Comparison of ENCODE assay signal across 9 mouse cellular contexts in genomic region chr5:114371331-114371730, GRCm38 (mm10). TPM values are rescaled to one million over a fixed set of nuclear protein-coding genes. Genes with fewer than 3 reads are reported as not detected.
DNase-seq lines count a peak whose midpoint lies in the region; ATAC-seq and TF ChIP-seq lines count a peak whose summit lies in the region.
"Had no signal": no experiment of that assay in that cellular context is flagged by ENCODE, and none has a peak within 500 bp of the region (broad histone marks: within the 10 kb centered on the region; RNA-seq: fewer than 3 reads in every experiment).

No protein-coding gene starts in this region.

- H3K27me3 ChIP-seq in heart, adult 2 months (ENCODE audit: control insufficient read depth, insufficient read depth, low read length): no peaks in the 10 kb centered on the region
- H3K27me3 ChIP-seq in liver, embryonic 14.5 days (ENCODE audit: control insufficient read depth, insufficient read depth, low read length): no peaks in the 10 kb centered on the region
- no peaks in the 10 kb centered on the region for H3K27me3 ChIP-seq in midbrain, embryonic 11.5 days (ENCODE audit: control insufficient read depth, insufficient read depth, low read length)

- peak overlapping the region; percentile 53 for H3K4me2 ChIP-seq in liver, embryonic 14.5 days (ENCODE audit: low read depth)
- H3K4me2 ChIP-seq in midbrain, embryonic 11.5 days: no peak overlapping the region

- peak; percentile 52 for ATAC-seq in granulocyte monocyte progenitor cell, adult 5-6 weeks (replicated peaks; ENCODE audit: poor library complexity, severe bottlenecking)
- peak; percentile 74 for ATAC-seq in liver, embryonic 14.5 days (ENCODE audit: insufficient read depth)
- no peak for ATAC-seq in midbrain, embryonic 11.5 days (ENCODE audit: low FRiP score)

- peaks cover 9% of the 10 kb centered on the region for H3K36me3 ChIP-seq in heart, adult 2 months (ENCODE audit: control insufficient read depth, insufficient read depth, low read length)
- peaks cover 19% of the 10 kb centered on the region for H3K36me3 ChIP-seq in liver, embryonic 14.5 days (replicated peaks; ENCODE audit: control insufficient read depth, insufficient read depth, low read depth)
- H3K36me3 ChIP-seq in midbrain, embryonic 11.5 days (ENCODE audit: control insufficient read depth, insufficient read depth, low read length): peaks cover 22% of the 10 kb centered on the region

- no peaks in the 10 kb centered on the region; the same call in none of the 2 replicates for H3K79me2 ChIP-seq in heart, adult 2 months (replicated peaks; ENCODE audit: control insufficient read depth, insufficient read depth, low read length)

- peaks cover 47% of the 10 kb centered on the region for H3K4me1 ChIP-seq in heart, adult 2 months (ENCODE audit: control insufficient read depth, insufficient read depth, low read length)
- H3K4me1 ChIP-seq in liver, embryonic 14.5 days (replicated peaks; ENCODE audit: control insufficient read depth in 2 of 2, insufficient read depth in 2 of 2, low read length in 1 of 2): peaks cover 37 to 40% of the 10 kb centered on the region in 2 experiments
- no peaks in the 10 kb centered on the region; the same call in 1 of the 2 replicates for H3K4me1 ChIP-seq in midbrain, embryonic 11.5 days (ENCODE audit: control insufficient read depth, insufficient read depth, low read length)

- TF ChIP-seq CTCF in heart, adult 2 months (IDR thresholded peaks at IDR 0.05): no peak
- TF ChIP-seq CTCF in liver, embryonic 14.5 days (IDR thresholded peaks at IDR 0.05; ENCODE audit: low read depth): no peak

- intact Hi-C loops in heart, adult 2 months (cut with DNase I): loop anchor here (10.0 kb wide), 1 partner anchor 197 kb away; no protein-coding TSS in a partner anchor
- intact Hi-C loops in heart, postnatal 25 days (cut with DNase I): loop anchor here (10.0 kb wide), 1 partner anchor 247 kb away; the partner anchor contains the start of gene Alkbh2

- no peaks in the 10 kb centered on the region for H3K9me3 ChIP-seq in liver, embryonic 14.5 days (ENCODE audit: control insufficient read depth, low read length)
- H3K9me3 ChIP-seq in midbrain, embryonic 11.5 days (ENCODE audit: control insufficient read depth, low read length): no peaks in the 10 kb centered on the region

- no peak overlapping the region for H3K9ac ChIP-seq in heart, adult 2 months (ENCODE audit: low read depth, low read length)
- H3K9ac ChIP-seq in liver, embryonic 14.5 days (replicated peaks): no peak overlapping the region; the same call in 1 of the 2 replicates
- no peak overlapping the region for H3K9ac ChIP-seq in midbrain, embryonic 11.5 days (ENCODE audit: low read length)

- no peak overlapping the region for H3K4me3 ChIP-seq in heart, adult 2 months
- H3K4me3 ChIP-seq in liver, embryonic 14.5 days (ENCODE audit: insufficient read depth in 1 of 2, low read depth in 2 of 2, low read length in 2 of 2): no peak overlapping the region
- no peak overlapping the region for H3K4me3 ChIP-seq in midbrain, embryonic 11.5 days (ENCODE audit: low read depth, low read length)

- TF ChIP-seq POLR2A in heart, adult 2 months (IDR thresholded peaks at IDR 0.05; ENCODE audit: insufficient read depth, low read depth, low read length): no peak

- TF ChIP-seq EP300 in heart, adult 2 months (IDR thresholded peaks at IDR 0.05; ENCODE audit: insufficient read depth, low read depth, low read length): no peak
- peak; percentile 40; the same call in 1 of the 2 replicates for TF ChIP-seq EP300 in liver, embryonic 14.5 days (IDR thresholded peaks at IDR 0.05; ENCODE audit: low read depth)

- DNase-seq in heart, adult 2 months: no peak
- DNase-seq in heart, postnatal 25 days (ENCODE audit: low spot score): no peak
- DNase-seq in 416B (ENCODE audit: low read depth): peak; percentile 97
- no peak for DNase-seq in liver, embryonic 14.5 days (ENCODE audit: low read depth in 3 of 3, low spot score in 3 of 3)
- no peak for DNase-seq in midbrain, embryonic 11.5 days (ENCODE audit: low spot score, missing footprints)
- no peak for DNase-seq in right cerebral cortex, postnatal 36 days (ENCODE audit: low spot score in 2 of 2)
- DNase-seq in spleen, postnatal 10 days (ENCODE audit: low spot score in 2 of 2): no peak
- DNase-seq: right cerebral cortex, postnatal 14 days had no signal

- H3K27ac ChIP-seq in heart, adult 2 months: peak overlapping the region; percentile 79
- peak overlapping the region; percentile 30 for H3K27ac ChIP-seq in liver, embryonic 14.5 days
- H3K27ac ChIP-seq in midbrain, embryonic 11.5 days (ENCODE audit: low read depth, low read length): no peak overlapping the region

- WGBS in heart, adult 2 months: 14% methylated on average over 3 of the region's 3 CpGs
- WGBS in liver, embryonic 14.5 days (ENCODE audit: insufficient replicate concordance): 0% methylated on average over 3 of the region's 3 CpGs
- whole genome bisulfite sequencing in midbrain, embryonic 11.5 days: 82% methylated on average over 3 of the region's 3 CpGs

RNA-seq across cellular contexts. Expression of gene Kctd10, which starts 9.0 kb away (rescaled TPM):
- 10 to 100 TPM; 48.9 to 51.8 TPM for total RNA-seq in heart, adult 2 months (2021)
- 48.0 and 63.5 TPM in 2 replicates for polyA plus RNA-seq in heart, adult 2 months (2012; rRNA removed)
- 10 to 100 TPM; 52.2 to 55.0 TPM for total RNA-seq in heart, postnatal 25 days (2021)
- total RNA-seq in granulocyte monocyte progenitor cell, adult 5-6 weeks (2014; fragmentation: Nextera tagmentation): 18.5 and 29.5 TPM in 2 replicates
- 38.2 and 49.8 TPM in 2 replicates for total RNA-seq in granulocyte monocyte progenitor cell, adult 5-6 weeks (2017)
- 12.3 and 13.0 TPM in 2 replicates for polyA plus RNA-seq in liver, embryonic 14.5 days (2012; rRNA removed)
- 16.6 and 18.8 TPM in 2 replicates for polyA plus RNA-seq in liver, embryonic 14.5 days (2014; fragmentation: Nextera tagmentation; extraction: Ambion mirVana)
- 104 and 112 TPM in 2 replicates for polyA plus RNA-seq in midbrain, embryonic 11.5 days (2014; fragmentation: Nextera tagmentation; extraction: Ambion mirVana)

RNA-seq across cellular contexts. Expression of gene Ube3b, which starts 9.1 kb away (rescaled TPM):
- total RNA-seq in heart, adult 2 months (2021): 100 to 1,000 TPM in 1 of 2 experiments, 10 to 100 TPM in 1; 86.3 to 101 TPM
- 84.2 and 103 TPM in 2 replicates for polyA plus RNA-seq in heart, adult 2 months (2012; rRNA removed)
- total RNA-seq in heart, postnatal 25 days (2021): 10 to 100 TPM; 85.4 to 93.5 TPM
- 27.6 and 34.3 TPM in 2 replicates for total RNA-seq in granulocyte monocyte progenitor cell, adult 5-6 weeks (2014; fragmentation: Nextera tagmentation)
- 13.3 and 16.9 TPM in 2 replicates for total RNA-seq in granulocyte monocyte progenitor cell, adult 5-6 weeks (2017)
- 12.9 and 13.9 TPM in 2 replicates for polyA plus RNA-seq in liver, embryonic 14.5 days (2012; rRNA removed)
- polyA plus RNA-seq in liver, embryonic 14.5 days (2014; fragmentation: Nextera tagmentation; extraction: Ambion mirVana): 14.6 and 18.2 TPM in 2 replicates
- polyA plus RNA-seq in midbrain, embryonic 11.5 days (2014; fragmentation: Nextera tagmentation; extraction: Ambion mirVana): 45.5 and 49.7 TPM in 2 replicates
